Mouse (Mus musculus): ENCODE results near the gene N4bp2l1.

N4bp2l1 gene

DNA sequence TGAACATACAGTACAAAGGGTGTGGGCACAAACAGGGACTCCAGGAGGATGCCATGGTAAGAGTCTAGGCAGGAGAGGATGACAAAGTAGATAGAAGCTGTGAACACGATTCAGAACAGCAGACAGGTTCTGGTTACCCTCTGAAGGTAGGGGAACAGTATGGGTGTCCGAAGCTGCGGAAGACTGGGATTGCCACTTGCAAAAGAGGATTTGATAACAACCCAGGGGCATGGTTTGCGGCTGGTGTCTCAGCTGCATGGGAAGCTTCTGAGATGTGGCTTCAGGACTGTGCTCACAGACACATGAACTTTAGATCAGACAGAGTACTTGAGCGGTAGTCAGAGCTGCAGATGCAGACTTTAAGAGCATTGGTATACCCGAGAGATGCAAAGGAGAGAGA, 32.6 kb downstream of the N4bp2l1 start:
- DNase-seq (ENCODE audit: low spot score in 2 of 2), result no peak

DNA sequence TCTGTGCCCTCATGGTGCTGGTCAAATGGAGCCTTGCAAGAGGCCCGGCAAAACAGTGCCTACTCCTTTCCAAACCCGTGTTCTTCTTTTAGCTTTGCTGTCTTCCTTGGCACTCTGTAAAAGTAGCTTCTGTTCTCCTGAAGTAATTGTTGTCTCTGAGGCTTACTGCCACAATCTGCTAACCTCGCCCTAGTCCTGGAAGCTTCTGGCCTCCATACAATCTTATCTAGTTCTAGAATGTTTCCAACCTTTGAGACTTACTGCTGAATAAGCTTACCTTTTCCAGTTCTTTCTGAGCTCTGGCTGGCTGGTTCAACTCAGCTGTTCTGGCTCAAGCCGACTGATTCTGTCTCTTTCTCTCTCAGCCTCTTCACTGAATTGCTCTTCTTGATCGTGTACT, 35.2 kb downstream of the N4bp2l1 start:
- DNase-seq (ENCODE audit: low spot score in 2 of 2), result no peak

DNA sequence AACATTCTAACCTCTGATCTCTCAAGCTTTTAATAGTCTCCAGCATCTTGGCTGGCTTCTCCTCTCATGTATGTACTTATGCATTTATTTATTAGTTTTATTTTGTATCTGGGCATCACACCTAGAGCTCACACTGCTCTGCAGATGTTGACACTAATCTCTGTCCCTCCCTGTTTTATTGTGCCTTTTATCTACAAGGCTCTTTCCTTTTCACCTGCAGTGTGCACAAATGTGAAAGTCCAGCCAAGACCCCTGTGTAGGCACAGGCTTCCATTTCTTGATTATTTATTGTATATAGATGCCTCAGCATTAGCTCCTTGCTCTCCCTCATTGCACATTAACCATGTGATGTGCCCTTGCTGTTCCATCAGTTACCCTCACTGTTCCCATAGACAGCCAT, 35.6 kb downstream of the N4bp2l1 start:
- no peak for DNase-seq (ENCODE audit: low spot score in 2 of 2)

DNA sequence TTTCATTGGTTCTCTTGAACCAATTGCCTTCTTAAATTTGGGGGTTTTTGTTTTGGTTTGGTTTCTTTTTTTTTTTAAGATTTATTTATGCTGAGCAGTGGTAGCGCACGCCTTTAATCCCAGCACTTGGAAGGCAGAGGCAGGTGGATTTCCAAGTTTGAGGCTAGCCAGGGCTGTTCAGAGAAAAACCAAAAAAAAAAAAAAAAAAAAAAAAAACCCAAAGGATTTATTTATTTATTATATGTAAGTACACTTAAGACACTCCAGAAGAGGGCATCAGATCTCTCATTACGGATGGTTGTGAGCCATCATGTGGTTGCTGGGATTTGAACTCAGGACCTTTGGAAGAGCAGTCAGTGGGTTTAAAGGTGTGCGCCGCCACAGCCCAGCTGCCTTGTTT, 36.1 kb downstream of the N4bp2l1 start:
- no peak for DNase-seq (ENCODE audit: low spot score in 2 of 2)

DNA sequence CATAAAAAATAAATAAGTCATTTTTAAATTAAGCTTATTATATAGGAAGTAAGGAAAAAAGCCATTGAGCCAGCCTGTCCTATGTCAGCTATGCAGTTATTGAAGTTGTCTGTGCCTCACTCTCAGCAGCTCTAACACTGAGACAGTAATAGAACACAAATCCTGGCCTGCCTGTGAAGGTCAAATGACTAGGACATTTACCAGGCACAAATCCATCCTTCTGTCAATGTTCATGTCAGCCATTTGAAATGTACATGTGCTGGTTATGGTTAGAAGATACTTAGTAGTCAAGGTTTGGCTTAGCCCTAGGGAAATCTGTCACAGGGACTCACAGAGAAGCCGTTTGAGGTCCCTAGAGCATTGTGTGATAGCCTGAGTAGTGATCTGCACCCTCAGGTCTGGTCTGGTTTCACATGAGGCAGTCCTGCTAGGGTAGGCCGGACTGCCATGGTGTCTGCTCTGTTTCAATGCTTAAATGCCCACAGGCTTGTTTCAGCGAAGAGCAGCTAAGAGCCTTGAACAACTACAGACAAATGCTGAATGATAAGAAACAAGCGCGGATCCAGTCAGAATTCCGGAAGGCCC, 37.4 kb downstream of the N4bp2l1 start:
- DNase-seq (ENCODE audit: low spot score in 2 of 2), result no peak

DNA sequence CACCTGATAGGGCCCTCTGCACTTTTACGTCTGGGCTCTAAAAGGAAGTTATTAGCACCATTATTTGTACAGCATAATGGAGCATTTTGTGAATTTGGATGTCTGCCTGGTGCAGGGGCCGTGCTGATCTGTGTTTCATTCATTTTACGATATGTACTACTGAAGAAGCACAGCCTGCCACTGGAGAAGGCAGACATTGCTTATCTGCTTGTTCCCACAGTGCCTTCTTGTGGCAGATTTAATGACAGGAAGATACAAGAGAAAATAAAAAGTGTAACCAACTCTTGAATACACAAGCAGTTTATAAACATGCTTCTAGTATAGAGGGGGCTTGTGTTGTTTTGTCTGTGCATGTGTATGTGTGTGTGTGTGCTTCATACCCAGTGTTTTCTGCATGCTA, 45.4 kb downstream of the N4bp2l1 start:
- no peak for DNase-seq (ENCODE audit: low spot score in 2 of 2)

DNA sequence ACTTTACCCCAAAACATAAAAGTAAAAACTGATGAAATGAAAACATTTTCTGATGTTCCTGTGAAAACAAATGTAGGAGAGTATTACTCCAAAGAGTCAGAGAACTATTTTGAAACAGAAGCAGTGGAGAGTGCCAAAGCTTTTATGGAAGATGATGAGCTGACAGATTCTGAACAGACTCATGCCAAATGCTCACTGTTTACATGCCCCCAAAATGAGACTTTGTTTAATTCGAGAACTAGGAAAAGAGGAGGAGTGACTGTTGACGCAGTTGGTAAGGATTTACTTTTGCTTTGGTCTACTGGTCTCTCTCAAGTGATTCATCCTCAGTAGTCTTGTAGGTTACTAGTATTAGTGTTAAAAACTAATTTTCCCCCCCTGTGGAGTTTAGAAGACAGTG, 53.8 kb downstream of the N4bp2l1 start:
- no peak for DNase-seq (ENCODE audit: low spot score in 2 of 2)

DNA sequence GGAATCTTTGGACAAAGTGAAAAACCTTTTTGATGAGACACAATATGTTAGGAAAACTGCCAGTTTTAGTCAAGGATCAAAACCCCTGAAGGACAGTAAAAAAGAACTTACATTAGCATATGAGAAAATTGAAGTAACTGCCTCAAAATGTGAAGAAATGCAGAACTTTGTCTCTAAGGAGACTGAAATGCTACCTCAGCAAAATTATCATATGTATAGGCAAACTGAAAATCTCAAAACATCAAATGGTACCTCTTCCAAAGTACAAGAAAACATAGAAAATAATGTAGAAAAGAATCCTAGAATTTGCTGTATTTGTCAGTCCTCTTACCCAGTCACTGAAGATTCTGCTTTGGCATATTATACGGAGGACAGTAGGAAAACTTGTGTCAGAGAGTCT, 55.7 kb downstream of the N4bp2l1 start:
- DNase-seq (ENCODE audit: low spot score in 2 of 2), result no peak

DNA sequence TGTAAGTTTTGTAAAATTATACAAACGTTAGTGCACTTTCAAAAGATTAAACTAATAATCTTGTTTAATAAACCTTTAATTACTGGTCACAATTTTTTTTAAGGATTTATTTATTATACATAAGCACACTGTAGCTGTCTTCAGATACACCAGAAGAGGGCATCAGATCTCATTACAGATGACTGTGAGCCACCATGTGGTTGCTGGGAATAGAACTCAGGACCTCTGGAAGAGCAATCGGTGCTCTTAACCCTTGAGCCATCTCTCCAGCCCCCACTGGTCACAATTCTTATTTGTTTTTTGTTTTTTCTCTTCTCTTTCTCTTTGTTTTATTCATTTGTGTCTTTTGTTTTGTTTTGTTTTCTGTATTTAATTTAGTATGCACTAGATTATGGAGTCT, 71.7 kb downstream of the N4bp2l1 start:
- no peak for DNase-seq (ENCODE audit: low spot score in 2 of 2)

DNA sequence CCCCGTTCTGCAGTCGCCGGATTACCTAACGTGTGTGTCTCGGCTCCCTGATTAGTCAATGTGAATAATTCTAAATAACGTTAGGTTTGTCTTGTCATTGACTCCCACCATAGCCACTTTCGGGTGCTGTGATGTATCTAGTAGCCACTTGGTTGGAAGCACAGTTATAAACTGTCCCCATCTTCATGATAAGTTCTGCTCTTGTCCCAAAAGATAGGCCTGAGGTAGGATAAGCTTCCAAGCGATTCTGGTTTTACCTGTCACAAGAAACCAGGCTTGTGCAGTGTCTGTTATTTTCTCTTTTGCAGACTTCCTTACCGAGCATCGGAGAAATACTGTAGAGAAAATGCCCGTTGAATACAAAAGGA, 74.1 kb downstream of the N4bp2l1 start:
- no peak for DNase-seq (ENCODE audit: low spot score in 2 of 2)

DNA sequence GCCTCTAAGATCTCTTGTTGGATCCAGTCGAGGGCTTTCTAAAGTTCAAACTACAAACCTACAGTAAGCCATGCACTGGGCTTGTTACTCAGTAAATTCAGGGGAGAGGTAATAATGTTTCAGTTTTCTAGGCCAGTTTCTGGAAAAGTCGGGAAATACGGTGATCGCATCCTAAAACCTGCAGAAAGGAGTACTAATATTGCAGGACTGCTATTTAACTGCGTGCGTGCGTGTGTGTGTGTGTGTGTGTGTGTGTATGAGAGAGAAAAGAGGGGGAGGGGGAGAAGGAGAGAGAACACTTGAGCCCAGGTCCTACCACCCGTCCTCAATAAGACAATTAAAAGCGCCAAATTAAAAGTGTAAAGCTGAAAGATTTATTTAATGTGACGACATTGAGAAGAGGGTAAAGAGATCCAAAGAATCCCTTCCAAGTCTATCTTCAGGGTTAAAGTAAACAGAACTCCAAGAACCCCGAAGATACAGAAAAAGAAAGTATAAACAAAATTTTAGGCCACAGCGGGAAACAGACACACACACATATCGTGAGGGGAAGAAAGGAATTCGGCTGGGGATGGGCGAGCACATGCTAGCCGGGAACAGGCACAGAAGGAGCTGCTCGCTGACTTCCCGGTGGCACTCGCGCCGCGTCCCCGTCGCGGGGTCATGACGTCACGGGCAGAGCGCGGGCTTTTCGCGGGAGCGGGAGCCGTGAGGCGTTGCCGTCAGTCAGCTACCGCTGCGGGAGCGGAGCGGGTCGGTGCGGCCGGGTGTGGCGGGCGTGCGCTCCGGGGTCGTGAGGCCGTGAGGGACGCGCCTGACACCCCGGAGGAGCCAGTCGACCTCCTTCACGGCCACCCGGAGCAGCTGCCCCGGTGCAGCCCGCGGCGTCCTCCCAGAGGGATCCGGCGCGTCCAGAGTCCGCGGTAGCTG, 74.8 kb downstream of the N4bp2l1 start, which contains the start of gene Brca2:
TSS of gene Brca2 (plus strand) at position 694 of the 930 bp plus-strand sequence.
- DNase-seq (ENCODE audit: low spot score in 2 of 2), result peak; percentile 92 to 96
